ENCODE assay signal across 7 mouse cellular contexts in the genomic region with DNA sequence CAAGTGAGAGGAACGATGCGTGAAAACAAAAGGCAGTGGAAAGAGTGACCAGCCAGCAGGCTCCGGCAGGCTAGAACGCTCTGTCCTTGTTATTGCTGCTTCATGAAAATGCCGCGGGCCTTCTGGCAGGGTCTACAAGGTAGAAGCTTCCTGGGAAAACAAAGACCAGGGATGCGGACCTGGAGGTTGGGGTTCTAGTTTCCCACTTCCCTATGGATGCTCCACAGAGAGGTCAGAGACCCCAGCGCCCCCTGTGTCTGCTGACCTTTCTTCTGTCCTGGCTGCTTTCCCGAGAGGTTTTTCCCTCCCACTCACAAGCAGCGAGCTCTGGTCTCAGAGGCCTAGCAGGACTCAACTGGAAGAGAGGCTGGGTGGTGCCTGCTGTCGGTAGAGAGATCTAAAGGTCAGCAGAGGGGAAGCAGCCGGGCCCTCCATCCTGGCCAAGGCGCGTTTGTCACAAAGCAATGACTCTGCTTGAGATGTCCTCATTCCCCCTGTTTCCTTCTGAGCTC. TPM values are rescaled to one million over a fixed set of nuclear protein-coding genes. Genes with fewer than 3 reads are reported as not detected.
DNase-seq lines count a peak whose midpoint lies in the region; ATAC-seq lines count a peak whose summit lies in the region.

No protein-coding gene starts in this region.

- no peak overlapping the region for H3K4me2 ChIP-seq in midbrain, embryonic 11.5 days
- H3K4me2 ChIP-seq in midbrain, embryonic 14.5 days (ENCODE audit: low read length), result no peak overlapping the region

- intact Hi-C loops in heart, postnatal 14 days (cut with DNase I), result loop anchor here (2.0 kb wide), 1 partner anchor 48 kb away; no protein-coding TSS in a partner anchor

- no peaks in the 10 kb centered on the region for H3K4me1 ChIP-seq in midbrain, embryonic 11.5 days (ENCODE audit: control insufficient read depth, insufficient read depth, low read length)
- no peaks in the 10 kb centered on the region for H3K4me1 ChIP-seq in midbrain, embryonic 14.5 days (ENCODE audit: control insufficient read depth, insufficient read depth, low read length)

- H3K9me3 ChIP-seq in midbrain, embryonic 11.5 days (ENCODE audit: control insufficient read depth, low read length), result no peaks in the 10 kb centered on the region
- no peaks in the 10 kb centered on the region for H3K9me3 ChIP-seq in midbrain, embryonic 14.5 days (ENCODE audit: control insufficient read depth, low read length)

- no peak overlapping the region for H3K4me3 ChIP-seq in midbrain, embryonic 11.5 days (ENCODE audit: low read depth, low read length)
- no peak overlapping the region for H3K4me3 ChIP-seq in midbrain, embryonic 14.5 days (replicated peaks; ENCODE audit: low read depth, low read length)

- peak; percentile 84 for DNase-seq in midbrain, embryonic 11.5 days (ENCODE audit: low spot score, missing footprints)
- DNase-seq in midbrain, embryonic 14.5 days, result no peak
- peak; percentile 15 to 26 for DNase-seq in cerebellum, postnatal 25 days
- peak; percentile 47 to 49 for DNase-seq in heart, postnatal 14 days
- peak; percentile 44 for DNase-seq in retina, embryonic 14.5 days (ENCODE audit: low spot score)
- no peak for DNase-seq in spleen, postnatal 36 days (ENCODE audit: low spot score in 2 of 2)

- 43% methylated on average over 14 of the region's 14 CpGs for WGBS in midbrain, embryonic 11.5 days
- 42% methylated on average over 14 of the region's 14 CpGs for WGBS in midbrain, embryonic 14.5 days

- H3K36me3 ChIP-seq in midbrain, embryonic 11.5 days (ENCODE audit: control insufficient read depth, insufficient read depth, low read length), result no peaks in the 10 kb centered on the region
- no peaks in the 10 kb centered on the region for H3K36me3 ChIP-seq in midbrain, embryonic 14.5 days (ENCODE audit: control insufficient read depth, insufficient read depth, low read length)

- no peak overlapping the region for H3K9ac ChIP-seq in midbrain, embryonic 11.5 days (ENCODE audit: low read length)
- H3K9ac ChIP-seq in midbrain, embryonic 14.5 days (replicated peaks; ENCODE audit: low read length), result no peak overlapping the region

- H3K27me3 ChIP-seq in midbrain, embryonic 11.5 days (ENCODE audit: control insufficient read depth, insufficient read depth, low read length), result no peaks in the 10 kb centered on the region
- no peaks in the 10 kb centered on the region for H3K27me3 ChIP-seq in midbrain, embryonic 14.5 days (ENCODE audit: control insufficient read depth, insufficient read depth, low read length)

- no peak overlapping the region for H3K27ac ChIP-seq in midbrain, embryonic 11.5 days (ENCODE audit: low read depth, low read length)
- H3K27ac ChIP-seq in midbrain, embryonic 14.5 days (replicated peaks; ENCODE audit: low read depth, low read length), result no peak overlapping the region

- ATAC-seq in midbrain, embryonic 11.5 days (ENCODE audit: low FRiP score), result no peak
- no peak for ATAC-seq in midbrain, embryonic 14.5 days (ENCODE audit: low FRiP score, low TSS enrichment)
- ATAC-seq in erythroblast, adult 5-6 weeks (replicated peaks; ENCODE audit: low FRiP score, poor library complexity, severe bottlenecking), result no peak

RNA-seq across cellular contexts. Expression of gene Mkln1, which starts 27.9 kb away (rescaled TPM):
- 217 and 249 TPM in 2 replicates for polyA plus RNA-seq in midbrain, embryonic 11.5 days (2014; fragmentation: Nextera tagmentation; extraction: Ambion mirVana)
- 126 and 154 TPM in 2 replicates for polyA plus RNA-seq in midbrain, embryonic 14.5 days (2014; fragmentation: Nextera tagmentation; extraction: Ambion mirVana)
- 100 to 1,000 TPM; 180 to 188 TPM for total RNA-seq in heart, postnatal 14 days (2021)
- 91.3 and 91.8 TPM in 2 replicates for total RNA-seq in erythroblast, adult 5-6 weeks (2015; ENCODE audit: low replicate concordance)
- total RNA-seq in erythroblast, adult 5-6 weeks (2017; ENCODE audit: low replicate concordance), result 126 and 137 TPM in 2 replicates

Comparison
In these comparisons a context has a peak if more than half of its experiments do, and no peak if none do; other contexts are left out.
1. DNase-seq: peak in midbrain, embryonic 11.5 days (single experiment), cerebellum, postnatal 25 days (2 of 2), heart, postnatal 14 days (2 of 2) and retina, embryonic 14.5 days (single experiment); none in midbrain, embryonic 14.5 days (single experiment) and spleen, postnatal 36 days (0 of 2).